Mouse (Mus musculus) forebrain, embryonic 12.5 days (tissue): ENCODE measurements at regions not wholly inside any gene's neighbourhood (a gene's known extent, or its start where the extent isn't known, plus 50 kb on each side); places are given as distances from the start of the nearest gene placed in this dataset.

Experiments used
- ATAC-seq: fragments of 200-750 bp; cut with Nextera tagmentation; 2 replicates; pipeline ENCODE4 v1.8.0; 2017; ENCODE audit warnings: moderate TSS enrichment; ENCODE audit not compliant: low FRiP score
- H3K27ac ChIP-seq: fragments of 300-500 bp; sonication (generic); 2 replicates; pipeline ENCODE4 v1.5.1; 2016; ENCODE audit warnings: mild to moderate bottlenecking
- H3K27me3 ChIP-seq: fragments of 300-500 bp; sonication (generic); 2 replicates; pipeline ENCODE4 v1.6.1; 2016; ENCODE audit warnings: mild to moderate bottlenecking
- H3K36me3 ChIP-seq: fragments of 300-500 bp; sonication (generic); replicated peaks from 2 replicates; pipeline ENCODE4 v1.6.1; 2016; ENCODE audit warnings: mild to moderate bottlenecking
- H3K4me1 ChIP-seq: fragments of 300-500 bp; sonication (generic); 2 replicates; pipeline ENCODE4 v1.6.1; 2016
- H3K4me2 ChIP-seq: fragments of 300-500 bp; sonication (generic); 2 replicates; pipeline ENCODE4 v1.6.1; 2016; ENCODE audit warnings: mild to moderate bottlenecking, moderate library complexity
- H3K4me3 ChIP-seq: fragments of 300-500 bp; sonication (generic); replicated peaks from 2 replicates; pipeline ENCODE4 v1.5.1; 2016; ENCODE audit warnings: mild to moderate bottlenecking
- H3K9ac ChIP-seq: fragments of 300-500 bp; sonication (generic); 2 replicates; pipeline ENCODE4 v1.6.1; 2016; ENCODE audit warnings: mild to moderate bottlenecking
- H3K9me3 ChIP-seq: fragments of 300-500 bp; sonication (generic); 2 replicates; pipeline ENCODE4 v1.6.1; 2016
- WGBS: fragments of 180-500 bp; shearing (Covaris S2); methylation state at CpG from one replicate; pipeline ENCODE4 v1.1.7; 2016; 5-methylcytosine and 5-hydroxymethylcytosine counted together

- no peak for ATAC-seq
- H3K9me3 ChIP-seq, result no peaks in the 10 kb centered on the region
- 83% methylated on average over 4 of the region's 4 CpGs for WGBS
- no peaks in the 10 kb centered on the region for H3K4me1 ChIP-seq
- no peaks in the 10 kb centered on the region for H3K27me3 ChIP-seq
- no peak overlapping the region for H3K4me2 ChIP-seq
- no peak overlapping the region for H3K4me3 ChIP-seq
- no peaks in the 10 kb centered on the region for H3K36me3 ChIP-seq
- H3K27ac ChIP-seq, result no peak overlapping the region
- H3K9ac ChIP-seq, result no peak overlapping the region
These were observed 98.0 kb downstream of the Dhx15 start for GRCm38 (mm10) chr5:52092273-52092672.

- H3K4me3 ChIP-seq, result no peak overlapping the region
- ATAC-seq, result no peak
- H3K4me2 ChIP-seq, result no peak overlapping the region
- no peaks in the 10 kb centered on the region for H3K36me3 ChIP-seq
- WGBS, result 76% methylated on average over 10 of the region's 10 CpGs
- no peaks in the 10 kb centered on the region for H3K9me3 ChIP-seq
- H3K27ac ChIP-seq, result no peak overlapping the region
- no peak overlapping the region for H3K9ac ChIP-seq
- no peaks in the 10 kb centered on the region for H3K27me3 ChIP-seq
- H3K4me1 ChIP-seq, result no peaks in the 10 kb centered on the region
These were observed 102.2 kb downstream of the Dhx15 start for GRCm38 (mm10) chr5:52088131-52088530.

GRCm38 (mm10) chr5:52086766-52087429 lies 103.4 kb downstream of the Dhx15 start:
- 65% methylated on average over 7 of the region's 7 CpGs for WGBS
- Histone ChIP-seq H3K27me3 (no peaks in the 10 kb centered on the region), H3K9ac (no peak overlapping the region), H3K9me3 (no peaks in the 10 kb centered on the region), H3K4me1 (no peaks in the 10 kb centered on the region), H3K27ac (no peak overlapping the region), H3K36me3 (no peaks in the 10 kb centered on the region), H3K4me3 (no peak overlapping the region), H3K4me2 (no peak overlapping the region)
- no peak for ATAC-seq

GRCm38 (mm10) chr5:52080268-52080667 lies 110.0 kb downstream of the Dhx15 start:
- Histone ChIP-seq H3K4me2 (no peak overlapping the region), H3K27ac (no peak overlapping the region), H3K9me3 (no peaks in the 10 kb centered on the region), H3K4me1 (no peaks in the 10 kb centered on the region), H3K36me3 (no peaks in the 10 kb centered on the region), H3K4me3 (no peak overlapping the region), H3K9ac (no peak overlapping the region), H3K27me3 (no peaks in the 10 kb centered on the region)
- WGBS, result 83% methylated on average over 4 of the region's 4 CpGs
- no peak for ATAC-seq

GRCm38 (mm10) chr5:52077696-52078095 lies 112.6 kb downstream of the Dhx15 start:
- no peak for ATAC-seq
- Histone ChIP-seq H3K9ac (no peak overlapping the region), H3K27ac (no peak overlapping the region), H3K4me2 (no peak overlapping the region), H3K36me3 (no peaks in the 10 kb centered on the region), H3K9me3 (no peaks in the 10 kb centered on the region), H3K27me3 (no peaks in the 10 kb centered on the region), H3K4me1 (no peaks in the 10 kb centered on the region), H3K4me3 (no peak overlapping the region)
- 85% methylated on average over 3 of the region's 3 CpGs for WGBS

- no peak for ATAC-seq
- H3K27ac ChIP-seq, result no peak overlapping the region
- H3K4me2 ChIP-seq, result no peak overlapping the region
- no peak overlapping the region for H3K9ac ChIP-seq
- H3K4me1 ChIP-seq, result no peaks in the 10 kb centered on the region
- 92% methylated on average over 2 of the region's 2 CpGs for WGBS
- H3K4me3 ChIP-seq, result no peak overlapping the region
- no peaks in the 10 kb centered on the region for H3K9me3 ChIP-seq
- H3K36me3 ChIP-seq, result no peaks in the 10 kb centered on the region
- no peaks in the 10 kb centered on the region for H3K27me3 ChIP-seq
These were observed 115.2 kb downstream of the Dhx15 start for GRCm38 (mm10) chr5:52075096-52075495.

- no peaks in the 10 kb centered on the region for H3K27me3 ChIP-seq
- no peaks in the 10 kb centered on the region for H3K9me3 ChIP-seq
- no peaks in the 10 kb centered on the region for H3K36me3 ChIP-seq
- H3K9ac ChIP-seq, result no peak overlapping the region
- no peak overlapping the region for H3K27ac ChIP-seq
- H3K4me2 ChIP-seq, result no peak overlapping the region
- H3K4me3 ChIP-seq, result no peak overlapping the region
- no peaks in the 10 kb centered on the region for H3K4me1 ChIP-seq
- ATAC-seq, result peak; percentile 91
- WGBS, result 39% methylated on average over 16 of the region's 16 CpGs
These were observed 125.4 kb downstream of the Dhx15 start for GRCm38 (mm10) chr5:52064804-52065451.

GRCm38 (mm10) chr5:52062214-52062613 lies 128.1 kb downstream of the Dhx15 start:
- WGBS, result 92% methylated on average over 4 of the region's 4 CpGs
- H3K36me3 ChIP-seq, result no peaks in the 10 kb centered on the region
- no peaks in the 10 kb centered on the region for H3K27me3 ChIP-seq
- H3K27ac ChIP-seq, result no peak overlapping the region
- no peaks in the 10 kb centered on the region for H3K9me3 ChIP-seq
- no peaks in the 10 kb centered on the region for H3K4me1 ChIP-seq
- H3K4me3 ChIP-seq, result no peak overlapping the region
- no peak overlapping the region for H3K9ac ChIP-seq
- no peak overlapping the region for H3K4me2 ChIP-seq
- ATAC-seq, result no peak

GRCm38 (mm10) chr5:52061226-52061625 lies 129.1 kb downstream of the Dhx15 start:
- Histone ChIP-seq H3K4me2 (no peak overlapping the region), H3K36me3 (no peaks in the 10 kb centered on the region), H3K4me3 (no peak overlapping the region), H3K4me1 (no peaks in the 10 kb centered on the region), H3K27me3 (no peaks in the 10 kb centered on the region), H3K27ac (no peak overlapping the region), H3K9ac (no peak overlapping the region), H3K9me3 (no peaks in the 10 kb centered on the region)
- no peak for ATAC-seq
- 87% methylated on average over 6 of the region's 6 CpGs for WGBS

- no peak overlapping the region for H3K9ac ChIP-seq
- 90% methylated on average over 1 of the region's 1 CpGs for WGBS
- H3K4me3 ChIP-seq, result no peak overlapping the region
- no peaks in the 10 kb centered on the region for H3K4me1 ChIP-seq
- no peaks in the 10 kb centered on the region for H3K9me3 ChIP-seq
- H3K4me2 ChIP-seq, result no peak overlapping the region
- no peaks in the 10 kb centered on the region for H3K27me3 ChIP-seq
- no peak overlapping the region for H3K27ac ChIP-seq
- no peak for ATAC-seq
- H3K36me3 ChIP-seq, result no peaks in the 10 kb centered on the region
These were observed 133.1 kb downstream of the Dhx15 start for GRCm38 (mm10) chr5:52057261-52057660.

GRCm38 (mm10) chr5:52052072-52052465 lies 138.2 kb downstream of the Dhx15 start:
- H3K4me1 ChIP-seq, result no peaks in the 10 kb centered on the region; the same call in 1 of the 2 replicates
- no peaks in the 10 kb centered on the region for H3K36me3 ChIP-seq
- ATAC-seq, result 0 out of 2 replicates have a peak, but pooled peaks have one; percentile 41
- 78% methylated on average over 4 of the region's 4 CpGs for WGBS
- no peaks in the 10 kb centered on the region for H3K9me3 ChIP-seq
- H3K4me2 ChIP-seq, result no peak overlapping the region
- H3K9ac ChIP-seq, result no peak overlapping the region
- H3K27ac ChIP-seq, result no peak overlapping the region
- no peaks in the 10 kb centered on the region for H3K27me3 ChIP-seq
- H3K4me3 ChIP-seq, result no peak overlapping the region

GRCm38 (mm10) chr5:52051383-52052071 lies 138.8 kb downstream of the Dhx15 start:
- no peak overlapping the region for H3K27ac ChIP-seq
- no peaks in the 10 kb centered on the region for H3K36me3 ChIP-seq
- no peak overlapping the region for H3K9ac ChIP-seq
- peak; percentile 64; the same call in 1 of the 2 replicates for ATAC-seq
- WGBS, result 59% methylated on average over 10 of the region's 10 CpGs
- H3K27me3 ChIP-seq, result no peaks in the 10 kb centered on the region
- H3K9me3 ChIP-seq, result no peaks in the 10 kb centered on the region
- H3K4me2 ChIP-seq, result no peak overlapping the region
- no peak overlapping the region for H3K4me3 ChIP-seq
- H3K4me1 ChIP-seq, result no peaks in the 10 kb centered on the region; the same call in 1 of the 2 replicates
